Mouse (Mus musculus) liver, postnatal 0 days (tissue): ENCODE results near the gene Vipr1. TPM values are rescaled to one million over a fixed set of nuclear protein-coding genes. Genes with fewer than 3 reads are reported as not detected.

ENCODE experiments used
- ATAC-seq: fragments of 200-750 bp; cut with Nextera tagmentation; 2 replicates; pipeline ENCODE4 v1.8.0; 2017; ENCODE audit warnings: mild to moderate bottlenecking, moderate library complexity
- DNase-seq: peaks from one replicate; pipeline ENCODE4 v3.0.0-alpha.2; 2016
- H3K27ac ChIP-seq: fragments of 300-500 bp; sonication (generic); 2 replicates; pipeline ENCODE4 v1.5.1; 2014; ENCODE audit warnings: antibody characterized with exemption, moderate library complexity, mild to moderate bottlenecking, low read depth
- H3K27me3 ChIP-seq: fragments of 300-500 bp; sonication (generic); 2 replicates; pipeline ENCODE4 v1.6.1; 2014; ENCODE audit warnings: low read length, control low read depth, mixed read lengths; ENCODE audit not compliant: insufficient read depth
- H3K36me3 ChIP-seq: fragments of 300-500 bp; sonication (generic); replicated peaks from 2 replicates; pipeline ENCODE4 v1.6.1; 2014; ENCODE audit warnings: mild to moderate bottlenecking, control low read depth, low read length, moderate library complexity, mixed read lengths; ENCODE audit not compliant: insufficient read depth
- H3K4me1 ChIP-seq: fragments of 300-500 bp; sonication (generic); 2 replicates; pipeline ENCODE4 v1.6.1; 2014; ENCODE audit warnings: antibody characterized with exemption, mild to moderate bottlenecking, control low read depth; ENCODE audit not compliant: insufficient read depth
- H3K4me2 ChIP-seq: fragments of 300-500 bp; sonication (generic); 2 replicates; pipeline ENCODE4 v1.6.1; 2014; ENCODE audit warnings: low read depth, mild to moderate bottlenecking, low read length, moderate library complexity, mixed read lengths
- H3K4me3 ChIP-seq: fragments of 300-500 bp; sonication (generic); 2 replicates; pipeline ENCODE4 v1.5.1; 2014; ENCODE audit warnings: low read depth, low read length
- H3K9ac ChIP-seq: fragments of 300-500 bp; sonication (generic); replicated peaks from 2 replicates; pipeline ENCODE4 v1.6.1; 2014; ENCODE audit warnings: mild to moderate bottlenecking, moderate library complexity
- H3K9me3 ChIP-seq: fragments of 300-500 bp; sonication (generic); 2 replicates; pipeline ENCODE4 v1.6.1; 2016; ENCODE audit warnings: mild to moderate bottlenecking, control low read depth, low read length, mixed read lengths
- CTCF ChIP-seq: sonication (generic); IDR thresholded peaks from 2 replicates; pipeline ENCODE4 v1.5.1; 2016; ENCODE audit warnings: antibody characterized with exemption, low read depth
- EP300 ChIP-seq: IDR thresholded peaks from 2 replicates; pipeline ENCODE4 v1.6.1; 2016; ENCODE audit warnings: antibody characterized with exemption, low read depth, mild to moderate bottlenecking
- WGBS: fragments of 180-500 bp; shearing (Covaris S2); extraction: QIAGEN DNeasy Blood & Tissue Kit; methylation state at CpG from one replicate; pipeline ENCODE4 v1.1.7; 2014; ENCODE audit not compliant: insufficient replicate concordance; 5-methylcytosine and 5-hydroxymethylcytosine counted together
- polyA plus RNA-seq: library from polyadenylated mRNA; unstranded; fragments of >200 nt; fragmentation: Nextera tagmentation; extraction: Ambion mirVana; gene quantifications from 2 replicates; pipeline ENCODE4 v1.2.1, GENCODE M21; 2015

Vipr1 gene
- polyA plus RNA-seq, 1 experiment from 2014 or later = 3.4 TPM

DNA sequence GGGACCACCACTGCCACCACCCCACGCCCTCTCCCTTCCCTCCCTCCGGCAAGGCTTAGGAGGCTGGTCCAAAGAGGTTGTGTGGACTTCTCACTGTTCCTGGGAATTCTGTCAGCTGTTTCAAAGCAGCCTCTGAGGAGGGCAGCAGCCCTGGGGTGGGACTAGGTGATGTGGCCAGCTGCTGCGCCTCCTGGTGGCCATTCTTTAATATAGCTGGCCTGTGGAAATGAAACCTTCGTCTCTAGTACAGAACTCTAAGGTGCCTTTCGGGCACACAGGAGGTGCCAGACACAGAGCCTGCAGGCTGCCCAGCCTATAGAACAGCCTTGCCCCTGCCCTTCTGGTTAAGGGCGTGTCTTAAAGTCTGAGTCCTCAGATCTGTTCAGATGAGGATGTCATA, 37.0 kb downstream of the Vipr1 start:
- Histone ChIP-seq H3K36me3 (0 out of 2 replicates have a peak, but pooled peaks cover 5% of the 10 kb centered on the region), H3K4me3 (no peak overlapping the region), H3K27me3 (0 out of 2 replicates have a peak, but pooled peaks cover 2% of the 10 kb centered on the region), H3K9ac (no peak overlapping the region), H3K9me3 (no peaks in the 10 kb centered on the region), H3K27ac (no peak overlapping the region), H3K4me2 (no peak overlapping the region), H3K4me1 (peaks cover 19% of the 10 kb centered on the region)
- WGBS = 27% methylated on average over 6 of the region's 6 CpGs
- TF ChIP-seq EP300 (no peak), CTCF (peak; percentile 82)
- ATAC-seq = peak; percentile 41
- DNase-seq = peak; percentile 62

- Histone ChIP-seq H3K4me3 (no peak overlapping the region), H3K9me3 (no peaks in the 10 kb centered on the region), H3K36me3 (peaks cover 11% of the 10 kb centered on the region; the same call in 1 of the 2 replicates), H3K27me3 (0 out of 2 replicates have a peak, but pooled peaks cover 2% of the 10 kb centered on the region), H3K27ac (no peak overlapping the region), H3K4me1 (peaks cover 15% of the 10 kb centered on the region; the same call in 1 of the 2 replicates), H3K9ac (no peak overlapping the region), H3K4me2 (no peak overlapping the region)
- 61% methylated on average over 8 of the region's 8 CpGs for WGBS
- TF ChIP-seq EP300 = no peak
- no peak for TF ChIP-seq CTCF
- no peak for ATAC-seq
- no peak for DNase-seq
These were observed 38.7 kb downstream of the Vipr1 start for GRCm38 (mm10) chr9:121681191-121681590.

DNA sequence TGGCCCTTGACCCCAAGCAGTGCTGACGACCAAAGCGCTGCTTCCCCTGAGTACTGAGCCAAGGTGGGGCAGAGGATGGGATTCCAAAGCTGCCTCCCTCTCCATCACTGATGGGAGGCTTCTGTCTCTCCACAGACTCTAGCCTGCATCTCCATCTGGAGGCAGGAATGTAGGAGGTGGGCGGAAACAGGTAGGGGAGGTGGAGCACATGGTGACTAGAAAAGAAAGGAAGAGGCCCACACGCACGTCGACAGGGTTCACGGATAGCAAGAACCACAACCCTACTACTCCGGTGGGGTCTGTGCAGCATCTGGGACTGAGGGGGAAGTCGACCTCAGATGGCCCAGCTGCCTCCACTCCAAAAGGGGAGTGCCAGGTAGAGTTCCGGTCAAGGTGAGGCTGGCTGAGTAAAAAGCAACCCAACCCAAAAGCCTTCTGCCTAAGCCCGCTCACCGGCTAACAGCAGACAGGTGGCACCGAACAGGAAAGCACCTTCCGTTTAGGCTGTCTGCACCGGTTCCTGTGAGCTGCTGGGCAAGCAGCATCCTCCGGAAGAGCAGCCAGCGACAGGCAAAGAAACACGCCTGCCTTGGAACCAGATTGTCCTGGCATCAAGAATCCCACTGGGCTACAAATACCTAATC, 39.6 kb downstream of the Vipr1 start:
- H3K36me3 ChIP-seq = peaks cover 11% of the 10 kb centered on the region; the same call in 1 of the 2 replicates
- DNase-seq = no peak
- WGBS = 59% methylated on average over 18 of the region's 18 CpGs

GRCm38 (mm10) chr9:121684702-121685101, 42.2 kb downstream of the Vipr1 start:
- ATAC-seq (no peak), DNase-seq (no peak)
- Histone ChIP-seq H3K27me3 (no peaks in the 10 kb centered on the region), H3K27ac (no peak overlapping the region), H3K9ac (no peak overlapping the region), H3K4me2 (no peak overlapping the region), H3K4me1 (no peaks in the 10 kb centered on the region), H3K36me3 (peaks cover 15% of the 10 kb centered on the region), H3K4me3 (no peak overlapping the region), H3K9me3 (no peaks in the 10 kb centered on the region)
- 73% methylated on average over 7 of the region's 7 CpGs for WGBS
- TF ChIP-seq CTCF = no peak
- no peak for TF ChIP-seq EP300

More for the DNA sequence above, 39.6 kb downstream of the Vipr1 start:
- Histone ChIP-seq H3K27me3 (0 out of 2 replicates have a peak, but pooled peaks cover 2% of the 10 kb centered on the region), H3K4me2 (no peak overlapping the region), H3K4me1 (peaks cover 7% of the 10 kb centered on the region; the same call in 1 of the 2 replicates), H3K4me3 (no peak overlapping the region), H3K9ac (no peak overlapping the region), H3K9me3 (no peaks in the 10 kb centered on the region), H3K27ac (no peak overlapping the region)
- TF ChIP-seq EP300 (no peak), CTCF (no peak)
- no peak for ATAC-seq

- TF ChIP-seq CTCF = no peak
- TF ChIP-seq EP300 = no peak
- ATAC-seq = no peak
- no peak overlapping the region for H3K27ac ChIP-seq
- 85% methylated on average over 15 of the region's 15 CpGs for WGBS
- peaks cover 7% of the 10 kb centered on the region for H3K36me3 ChIP-seq
- no peaks in the 10 kb centered on the region for H3K4me1 ChIP-seq
- no peak overlapping the region for H3K4me3 ChIP-seq
- no peak overlapping the region for H3K4me2 ChIP-seq
- no peak overlapping the region for H3K9ac ChIP-seq
- no peak for DNase-seq
- H3K27me3 ChIP-seq = no peaks in the 10 kb centered on the region
- H3K9me3 ChIP-seq = no peaks in the 10 kb centered on the region
These were observed 47.7 kb downstream of the Vipr1 start for GRCm38 (mm10) chr9:121690200-121690651.

DNA sequence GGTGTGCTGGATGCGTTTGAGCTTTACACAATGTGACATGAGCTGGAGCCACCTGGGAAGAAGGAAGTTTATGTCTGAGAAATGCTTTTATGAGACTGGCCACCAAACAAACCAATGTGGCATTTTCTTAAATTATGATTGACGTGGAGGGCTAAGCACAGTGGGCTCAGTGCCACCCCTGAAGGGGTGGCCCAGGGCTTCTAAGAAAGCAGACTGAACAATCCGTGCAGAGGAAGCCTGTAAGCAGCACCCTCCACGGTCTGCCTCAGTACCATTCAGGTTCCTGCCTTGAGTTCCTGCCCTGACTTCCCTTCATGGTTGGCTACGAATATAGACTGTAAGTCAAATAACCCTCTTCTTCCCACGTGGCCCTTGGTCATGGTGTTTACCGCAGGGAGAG, 48.2 kb downstream of the Vipr1 start:
- Histone ChIP-seq H3K4me3 (no peak overlapping the region), H3K9ac (no peak overlapping the region), H3K27me3 (no peaks in the 10 kb centered on the region), H3K27ac (no peak overlapping the region), H3K4me1 (no peaks in the 10 kb centered on the region), H3K4me2 (no peak overlapping the region), H3K9me3 (no peaks in the 10 kb centered on the region), H3K36me3 (peaks cover 4% of the 10 kb centered on the region)
- 83% methylated on average over 7 of the region's 7 CpGs for WGBS
- TF ChIP-seq CTCF (no peak), EP300 (no peak)
- DNase-seq (no peak), ATAC-seq (no peak)
